In genomic region chr4:154492268-154492667, GRCm38 (mm10) we compare ENCODE assay signal across 19 mouse cellular contexts.
DNase-seq lines count a peak whose midpoint lies in the region; ATAC-seq lines count a peak whose summit lies in the region.
"Had no signal": no experiment of that assay in that cellular context is flagged by ENCODE, and none has a peak within 500 bp of the region (broad histone marks: within the 10 kb centered on the region; RNA-seq: fewer than 3 reads in every experiment).

No protein-coding gene starts in this region.

- H3K9me3 ChIP-seq in heart, embryonic 11.5 days (replicated peaks; ENCODE audit: control insufficient read depth, low read length), result no peaks in the 10 kb centered on the region
- no peaks in the 10 kb centered on the region for H3K9me3 ChIP-seq in kidney, embryonic 16.5 days (ENCODE audit: low read length)
- H3K9me3 ChIP-seq in limb, embryonic 10.5 days (replicated peaks), result no peaks in the 10 kb centered on the region
- H3K9me3 ChIP-seq: embryonic facial prominence, embryonic 15.5 days; megakaryocyte, embryonic 14.5 days had no signal

- peaks cover 59% of the 10 kb centered on the region for H3K4me1 ChIP-seq in heart, embryonic 11.5 days (ENCODE audit: control insufficient read depth, insufficient read depth, low read length)
- H3K4me1 ChIP-seq in kidney, embryonic 16.5 days (ENCODE audit: insufficient read depth, low read length), result peaks cover 28% of the 10 kb centered on the region
- H3K4me1 ChIP-seq in limb, embryonic 10.5 days, result peaks cover 95% of the 10 kb centered on the region
- H3K4me1 ChIP-seq: megakaryocyte, embryonic 14.5 days had no signal

- H3K9ac ChIP-seq in heart, embryonic 11.5 days (ENCODE audit: low read depth, low read length), result no peak overlapping the region
- no peak overlapping the region for H3K9ac ChIP-seq in kidney, embryonic 16.5 days (replicated peaks; ENCODE audit: low read length)
- H3K9ac ChIP-seq: embryonic facial prominence, embryonic 15.5 days; liver, postnatal 0 days had no signal

- DNase-seq in heart, postnatal 14 days, result no peak
- DNase-seq in kidney, adult 8-10 months, result no peak
- DNase-seq in limb, embryonic 10.5 days (ENCODE audit: low spot score), result no peak
- no peak for DNase-seq in gastrocnemius, adult 18-20 months (ENCODE audit: low spot score)
- DNase-seq: adrenal gland, postnatal 36 days; B cell, adult 2 months; cerebellum, adult 11-12 months; cerebellum, postnatal 25 days; gastrocnemius, adult 2 months; kidney, adult 9 months; liver, postnatal 0 days; lung, postnatal 14 days; right cerebral cortex, postnatal 4 days had no signal

- intact Hi-C loops in heart, postnatal 14 days (cut with DNase I), result no loop called here

- H3K27me3 ChIP-seq in heart, embryonic 11.5 days (ENCODE audit: control insufficient read depth, insufficient read depth, low read length), result peaks cover 6% of the 10 kb centered on the region
- H3K27me3 ChIP-seq in kidney, embryonic 16.5 days (ENCODE audit: insufficient read depth, low read length), result peaks cover 77% of the 10 kb centered on the region
- peaks cover 19% of the 10 kb centered on the region; the same call in 1 of the 2 replicates for H3K27me3 ChIP-seq in limb, embryonic 10.5 days (ENCODE audit: low read depth, poor library complexity, severe bottlenecking)

- no peak overlapping the region for H3K4me2 ChIP-seq in heart, embryonic 11.5 days
- H3K4me2 ChIP-seq in kidney, embryonic 16.5 days (replicated peaks; ENCODE audit: low read depth, low read length), result no peak overlapping the region

- H3K27ac ChIP-seq in heart, embryonic 11.5 days (ENCODE audit: low read depth, low read length), result peak overlapping the region; percentile 38; the same call in 1 of the 2 replicates
- no peak overlapping the region for H3K27ac ChIP-seq in kidney, embryonic 16.5 days (ENCODE audit: low read length)
- peak overlapping the region; percentile 42; the same call in 1 of the 2 replicates for H3K27ac ChIP-seq in limb, embryonic 10.5 days
- H3K27ac ChIP-seq: embryonic facial prominence, embryonic 15.5 days; gastrocnemius, adult 2 months; stomach, postnatal 0 days had no signal

- H3K4me3 ChIP-seq in heart, embryonic 11.5 days (ENCODE audit: low read depth, low read length), result no peak overlapping the region
- H3K4me3 ChIP-seq in kidney, embryonic 16.5 days (ENCODE audit: low read length), result no peak overlapping the region
- H3K4me3 ChIP-seq in limb, embryonic 10.5 days, result no peak overlapping the region
- H3K4me3 ChIP-seq: embryonic facial prominence, embryonic 15.5 days; gastrocnemius, adult 2 months; megakaryocyte, embryonic 14.5 days had no signal

- no peak for ATAC-seq in heart, embryonic 11.5 days (replicated peaks; ENCODE audit: insufficient number of reproducible peaks, low FRiP score, low TSS enrichment)
- 0 out of 2 replicates have a peak, but pooled peaks have one; percentile 24 for ATAC-seq in kidney, embryonic 16.5 days (ENCODE audit: low FRiP score, low TSS enrichment)
- no peak for ATAC-seq in erythroid progenitor cell, adult 5-6 weeks (replicated peaks; ENCODE audit: low FRiP score, poor library complexity, severe bottlenecking)
- ATAC-seq: liver, postnatal 0 days had no signal

- no peaks in the 10 kb centered on the region for H3K36me3 ChIP-seq in heart, embryonic 11.5 days (ENCODE audit: control insufficient read depth, insufficient read depth, low read length)
- H3K36me3 ChIP-seq in kidney, embryonic 16.5 days (ENCODE audit: insufficient read depth, low read length), result no peaks in the 10 kb centered on the region
- peaks cover 6% of the 10 kb centered on the region; the same call in 1 of the 2 replicates for H3K36me3 ChIP-seq in limb, embryonic 10.5 days
- H3K36me3 ChIP-seq: embryonic facial prominence, embryonic 15.5 days had no signal

- WGBS in heart, embryonic 11.5 days (ENCODE audit: insufficient replicate concordance), result 34% methylated on average over 7 of the region's 7 CpGs
- 54% methylated on average over 7 of the region's 7 CpGs for WGBS in kidney, embryonic 16.5 days
- 62% methylated on average over 7 of the region's 7 CpGs for WGBS in limb, embryonic 10.5 days
